Mouse (Mus musculus): ENCODE measurements around the gene Sun1.

Gene Sun1

DNA sequence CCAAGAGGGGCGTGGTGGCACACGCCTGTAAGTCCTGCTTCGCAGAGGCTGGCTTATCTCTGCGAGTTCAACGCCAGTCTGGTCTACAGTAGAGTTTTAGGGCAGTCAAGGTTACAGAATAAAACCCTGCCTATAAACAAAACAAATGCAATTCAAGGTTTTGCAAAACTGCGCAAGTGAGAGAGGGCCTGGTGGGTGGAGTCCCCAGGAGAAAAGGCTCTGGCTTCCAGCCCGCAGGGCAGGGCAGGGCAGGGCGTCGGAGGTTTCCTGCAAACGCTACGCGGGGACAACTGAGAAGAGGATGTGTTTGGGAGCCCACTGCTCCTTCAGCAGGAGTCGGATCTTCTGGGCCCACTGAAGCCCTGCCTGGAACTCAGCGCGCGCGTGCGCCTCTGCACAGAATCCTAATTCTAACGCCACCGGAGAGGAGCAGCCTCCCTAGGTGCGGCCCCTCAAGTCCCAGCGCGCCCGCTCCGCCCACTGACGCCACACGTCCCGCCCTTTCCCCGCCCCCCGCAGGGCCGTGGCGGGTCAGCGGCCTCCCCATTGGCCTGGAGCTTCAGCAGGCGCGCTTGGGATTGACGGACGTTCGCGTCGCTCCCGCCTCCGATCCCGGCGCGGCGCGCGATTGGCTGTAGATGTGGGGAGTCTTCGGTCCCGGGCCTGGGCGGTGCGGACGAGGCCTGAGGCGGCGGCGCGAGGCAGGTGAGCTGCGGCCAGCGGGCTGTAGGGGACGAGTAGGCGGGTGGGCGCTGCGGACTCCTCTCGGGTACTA lies at the start of gene Sun1:
Gene Sun1 (plus strand): TSS at position 643 of the 775 bp plus-strand sequence.
- peak; percentile 98 to 99 for DNase-seq (ENCODE audit: low spot score in 2 of 2)

DNA sequence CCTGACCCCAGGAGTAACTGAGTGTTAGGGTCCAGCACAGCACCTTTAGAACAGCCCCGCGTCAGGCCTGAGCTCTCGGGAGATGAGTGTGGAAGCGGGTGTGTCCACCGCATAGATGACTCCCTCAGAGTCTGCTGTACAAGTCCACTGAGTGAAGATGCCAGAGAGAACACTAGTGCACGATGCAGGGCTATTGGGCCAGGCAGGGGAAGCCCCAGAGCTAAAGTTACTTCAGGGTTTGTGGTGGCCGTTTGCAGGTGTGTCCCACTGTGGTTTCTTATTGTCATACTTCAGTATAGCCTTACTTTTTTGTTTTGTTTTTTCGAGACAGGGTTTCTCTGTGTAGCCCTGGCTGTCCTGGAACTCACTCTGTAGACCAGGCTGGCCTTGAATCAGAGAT lies 39.5 kb upstream of the Sun1 start:
- no peak for DNase-seq (ENCODE audit: low spot score in 2 of 2)

DNA sequence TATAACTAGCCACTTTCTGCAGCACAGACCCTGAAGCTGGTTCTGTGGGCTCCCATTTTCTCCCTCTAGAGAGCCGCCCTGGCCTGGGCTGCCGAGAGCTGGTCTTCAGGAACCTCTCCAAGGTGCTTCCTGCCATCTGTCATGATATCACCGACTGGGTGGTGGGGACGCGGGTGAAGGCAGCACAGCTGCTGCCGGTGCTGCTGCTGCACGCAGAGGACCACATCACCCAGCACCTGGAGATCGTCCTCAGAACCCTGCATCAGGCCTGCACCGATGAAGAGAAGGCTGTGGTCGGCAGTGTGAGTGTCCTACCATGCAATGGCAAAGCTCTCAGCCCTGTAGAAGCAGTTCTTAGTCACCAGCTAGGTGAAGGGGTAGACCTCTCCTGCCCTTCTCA lies 38.8 kb upstream of the Sun1 start:
- DNase-seq (ENCODE audit: low spot score in 2 of 2), result no peak

DNA sequence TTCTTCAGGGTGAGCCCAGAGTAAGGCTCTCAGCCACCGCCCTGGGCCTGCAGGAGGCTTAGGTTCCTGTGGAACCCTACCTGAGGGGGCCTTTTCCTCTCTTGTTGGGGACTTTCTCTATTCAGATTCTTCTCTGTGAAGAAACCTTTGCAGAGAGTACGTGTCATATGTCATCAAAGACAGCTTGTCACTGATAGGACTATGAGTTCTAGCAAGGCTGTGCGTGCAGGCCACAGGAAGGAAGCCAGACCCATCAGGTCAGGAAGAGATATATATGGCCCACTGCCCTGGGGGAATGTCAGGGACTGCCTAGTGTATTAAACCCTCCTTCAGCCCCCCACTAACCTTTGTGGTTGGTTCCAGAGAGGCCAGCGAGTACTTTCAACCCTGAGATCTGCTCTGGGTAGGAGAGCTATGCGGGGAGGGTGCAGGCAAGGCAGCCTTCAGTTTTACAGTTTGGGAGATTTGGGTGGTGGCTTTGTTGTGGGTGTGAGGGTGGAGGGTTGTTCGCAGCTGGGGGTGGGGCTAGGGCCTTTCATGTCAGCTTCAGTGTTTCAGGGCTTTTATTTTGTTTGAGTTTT lies 33.6 kb upstream of the Sun1 start:
- no peak for DNase-seq (ENCODE audit: low spot score in 2 of 2)

DNA sequence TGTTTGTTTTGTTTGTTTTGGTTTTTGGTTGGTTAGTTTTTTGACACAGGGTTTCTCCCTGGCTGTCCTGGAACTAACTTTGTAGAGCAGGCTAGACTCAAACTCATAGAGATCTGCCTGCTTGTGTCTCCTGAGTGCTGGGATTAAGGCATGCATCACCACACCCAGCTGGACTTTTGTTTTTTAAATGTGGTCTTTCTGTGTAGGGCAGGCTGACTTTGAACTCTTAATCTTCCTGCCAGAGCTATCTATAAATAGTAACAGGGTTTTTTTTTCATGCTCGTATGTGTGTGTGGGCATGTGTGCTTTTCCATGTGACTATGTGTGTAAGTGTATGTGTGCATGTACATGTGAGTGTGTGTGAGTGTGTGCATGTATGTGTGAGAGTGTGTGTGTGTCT lies 32.9 kb upstream of the Sun1 start:
- no peak for DNase-seq (ENCODE audit: low spot score in 2 of 2)

DNA sequence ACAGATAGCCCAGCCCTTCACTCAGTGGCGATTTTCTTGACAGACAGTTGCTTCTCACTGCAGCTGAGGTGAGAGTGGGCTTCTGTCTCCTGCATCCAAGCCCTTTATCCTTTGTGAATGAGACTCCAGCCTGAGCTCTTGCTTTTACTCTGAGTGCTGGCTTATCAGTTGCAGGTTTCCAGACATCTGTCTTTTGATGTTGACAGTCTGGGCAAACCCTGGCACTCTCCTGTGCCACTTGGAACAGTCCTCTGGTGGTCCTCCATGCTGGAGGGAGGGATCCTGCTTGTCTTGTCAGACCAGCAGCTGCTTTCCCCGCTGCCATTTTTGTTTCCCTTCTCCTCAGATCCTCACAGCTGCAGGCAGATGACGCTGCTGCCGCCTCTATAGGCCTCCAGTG lies 28.5 kb upstream of the Sun1 start:
- no peak for DNase-seq (ENCODE audit: low spot score in 2 of 2)

DNA sequence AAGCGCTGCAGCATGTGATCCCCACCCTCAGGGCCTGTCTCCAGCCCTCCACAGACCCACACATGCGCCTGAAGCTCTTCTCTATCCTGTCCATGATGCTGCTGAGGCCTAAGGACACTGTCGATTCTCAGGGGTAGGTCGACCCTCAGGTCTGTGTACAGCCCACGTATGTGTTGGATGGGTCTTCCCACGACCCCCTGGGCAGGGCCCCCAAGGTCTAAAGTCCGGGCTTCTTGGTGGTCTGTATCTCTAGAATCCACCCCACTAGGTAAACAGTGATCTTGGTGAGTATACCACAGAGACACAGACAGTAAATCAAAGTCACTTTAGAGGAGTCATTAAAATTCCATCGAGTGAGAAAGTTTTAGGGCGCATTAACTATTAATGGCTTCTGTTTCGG lies 26.3 kb upstream of the Sun1 start:
- no peak for DNase-seq (ENCODE audit: low spot score in 2 of 2)

DNA sequence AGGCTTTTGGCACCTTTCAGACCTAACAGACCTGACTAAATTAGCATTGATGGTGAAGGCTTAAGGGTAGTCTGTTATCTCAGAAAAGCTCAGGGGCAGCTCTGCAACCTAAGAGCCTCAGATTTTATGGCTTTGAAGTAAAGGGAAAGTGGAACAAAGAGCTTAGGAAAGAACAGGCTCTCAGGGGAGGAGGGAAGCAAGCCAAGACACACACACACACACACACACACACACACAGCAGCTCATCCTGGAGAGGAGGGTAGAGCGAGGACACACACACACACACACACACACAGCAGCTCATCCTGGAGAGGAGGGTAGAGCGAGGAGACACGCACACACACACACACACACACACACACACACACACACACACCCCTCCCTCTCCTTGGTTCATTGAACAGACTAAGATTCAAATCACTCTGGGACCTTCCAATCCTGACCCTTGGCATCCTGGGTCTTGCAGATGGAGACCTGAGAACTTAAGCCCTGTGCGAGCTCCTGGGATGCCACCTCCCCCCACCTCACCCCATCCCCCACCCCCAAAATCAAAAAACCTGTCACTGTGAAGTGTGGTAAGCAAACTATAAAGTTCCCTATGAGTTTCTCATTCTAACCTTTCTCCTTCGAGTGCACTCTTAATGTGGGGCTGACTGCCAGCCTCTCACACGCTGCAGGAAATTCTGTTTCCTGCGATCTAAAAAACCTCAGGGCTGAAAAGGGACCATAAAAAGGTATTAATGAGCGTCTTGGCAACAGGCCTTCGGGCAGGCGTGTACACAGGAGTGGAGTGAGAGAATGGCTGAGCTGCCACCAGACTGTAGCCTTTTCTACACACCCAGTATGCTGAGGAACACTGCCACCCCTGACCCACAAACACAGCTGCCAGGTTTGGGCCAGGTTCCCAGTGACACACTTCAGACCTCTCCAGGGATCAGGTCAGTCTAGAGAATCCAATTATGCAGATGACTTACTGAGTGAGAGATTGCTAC lies 25.6 kb upstream of the Sun1 start:
- DNase-seq (ENCODE audit: low spot score in 2 of 2), result no peak

DNA sequence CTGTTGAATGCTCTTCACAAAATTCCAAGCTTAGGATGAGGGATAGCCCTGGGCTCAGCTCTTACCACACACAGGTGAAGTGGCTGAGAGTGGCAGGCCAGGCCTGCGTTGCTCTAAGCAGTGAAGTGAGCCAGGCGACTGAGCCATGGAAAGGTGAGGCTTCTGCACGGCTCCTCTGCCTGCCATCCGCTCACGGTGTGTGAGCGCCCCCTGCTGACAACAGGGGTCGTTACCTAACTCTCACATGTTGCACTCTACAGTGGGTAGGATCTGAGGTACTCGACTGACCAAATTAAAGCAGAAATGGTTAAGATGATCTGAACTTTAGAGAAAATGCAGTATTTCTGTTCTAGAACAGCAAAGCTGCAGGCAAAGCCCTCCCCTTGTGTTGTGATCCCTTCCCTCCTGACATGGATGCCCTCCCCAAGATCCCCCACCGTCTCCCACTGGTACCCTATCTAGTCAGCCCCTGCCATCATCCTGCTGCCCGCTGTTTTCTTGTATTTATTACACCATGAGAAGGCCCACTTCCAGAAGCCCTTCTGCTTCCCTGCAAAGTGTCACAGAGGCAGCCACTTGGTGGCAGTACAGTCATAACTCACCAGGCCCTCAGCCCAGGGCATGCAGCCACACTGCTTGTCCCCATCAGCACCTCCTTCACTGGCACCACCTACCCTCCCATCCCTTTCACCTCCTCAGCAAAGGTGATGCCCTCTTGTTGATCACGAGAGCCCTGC lies 21.4 kb upstream of the Sun1 start:
- DNase-seq (ENCODE audit: low spot score in 2 of 2), result peak; percentile 56 to 83

DNA sequence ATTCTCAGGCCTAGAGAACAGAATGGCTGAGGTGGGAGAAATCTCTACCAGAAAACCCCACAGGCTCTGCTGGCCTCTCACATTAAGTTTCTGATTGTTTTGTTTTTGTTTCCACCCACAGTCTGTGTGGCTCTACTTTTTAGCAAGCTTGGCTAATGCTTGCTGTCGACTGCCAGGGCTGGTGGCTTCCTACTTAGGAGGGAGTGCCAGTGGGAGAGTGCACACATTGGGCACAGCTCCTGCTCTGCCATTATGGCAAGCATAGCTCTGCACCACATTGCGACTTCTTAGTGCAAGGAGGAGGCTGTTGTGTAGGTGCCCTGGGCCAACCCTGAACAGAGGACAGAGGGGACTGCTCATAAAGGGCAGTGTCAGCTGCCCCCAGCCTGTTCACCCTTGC lies 17.3 kb upstream of the Sun1 start:
- no peak for DNase-seq (ENCODE audit: low spot score in 2 of 2)

DNA sequence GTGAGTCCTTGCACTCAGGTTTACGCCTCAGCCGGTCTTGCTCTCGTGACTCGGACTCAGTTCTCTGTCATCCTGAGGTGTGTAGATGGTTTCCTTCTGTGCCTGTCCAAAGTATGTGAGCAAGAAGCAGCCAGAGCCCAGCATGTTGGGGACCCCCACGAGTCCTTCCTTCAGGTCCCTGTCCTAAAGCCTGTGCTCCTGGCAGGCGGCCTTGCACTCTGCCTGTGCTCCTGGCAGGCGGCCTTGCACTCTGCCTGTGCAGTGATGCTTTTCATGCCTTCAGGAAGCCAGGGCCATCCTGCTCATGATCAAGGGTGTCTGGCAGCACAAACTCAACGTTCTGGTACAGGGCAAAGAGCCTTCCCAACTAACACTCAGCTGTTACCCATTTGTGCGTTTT lies 16.8 kb upstream of the Sun1 start:
- DNase-seq (ENCODE audit: low spot score in 2 of 2), result no peak

DNA sequence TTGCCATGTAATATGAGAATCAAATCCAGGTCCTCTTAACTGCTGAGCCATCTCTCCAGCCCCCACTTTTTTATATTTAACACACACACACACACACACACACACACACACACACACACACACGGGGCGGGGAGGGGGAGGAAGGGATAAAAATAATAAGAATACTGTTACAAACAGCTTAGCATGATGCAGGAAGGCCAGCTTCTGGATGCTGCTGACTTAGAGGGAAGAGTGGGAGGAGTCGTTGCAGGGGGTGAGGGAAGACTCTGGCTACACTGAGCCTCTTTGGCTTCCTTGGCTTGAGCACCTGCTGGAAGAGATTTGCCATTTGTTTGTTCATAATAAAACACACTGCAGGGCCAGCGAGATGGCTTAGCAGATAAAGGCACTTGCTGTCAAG lies 15.5 kb upstream of the Sun1 start:
- DNase-seq (ENCODE audit: low spot score in 2 of 2), result no peak

DNA sequence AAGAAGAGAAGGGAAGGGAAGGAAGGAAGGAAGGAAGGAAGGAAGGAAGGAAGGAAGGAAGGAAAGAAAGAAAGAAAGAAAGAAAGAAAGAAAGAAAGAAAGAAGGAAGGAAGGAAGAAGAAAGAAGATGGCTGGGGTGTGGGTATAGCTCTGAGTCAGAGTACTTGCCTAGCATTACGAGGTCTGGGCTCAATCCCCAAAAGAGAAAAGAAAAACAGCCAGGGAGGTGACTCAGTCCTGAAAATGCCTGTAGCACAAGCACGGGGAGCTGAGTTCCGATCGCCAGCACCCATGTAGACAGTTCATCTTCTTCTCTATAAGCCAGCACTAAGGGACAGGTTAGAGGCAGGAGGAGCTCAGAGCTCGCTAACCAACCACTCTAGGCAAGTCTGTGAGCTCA lies 10.7 kb upstream of the Sun1 start:
- no peak for DNase-seq (ENCODE audit: low spot score in 2 of 2)

DNA sequence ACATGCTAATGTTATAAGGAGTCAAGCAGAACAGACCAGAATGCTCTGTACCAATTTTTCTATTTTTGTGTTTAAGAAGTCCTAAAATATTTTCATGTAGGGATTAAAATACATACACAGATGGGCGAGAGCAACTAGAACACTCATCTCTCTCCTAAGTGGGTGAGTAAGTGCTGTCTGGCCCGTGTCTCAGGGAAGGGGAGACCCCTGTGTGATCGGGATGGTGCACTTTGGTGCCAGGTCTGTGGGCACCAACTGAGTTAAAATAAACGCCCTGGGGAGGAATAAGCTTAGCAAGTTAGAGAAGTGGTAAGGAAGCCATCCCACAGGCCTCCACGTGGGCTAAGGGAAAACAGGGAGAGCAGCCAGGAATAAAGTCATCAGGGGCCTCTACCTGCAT lies 9.5 kb upstream of the Sun1 start:
- DNase-seq (ENCODE audit: low spot score in 2 of 2), result no peak

DNA sequence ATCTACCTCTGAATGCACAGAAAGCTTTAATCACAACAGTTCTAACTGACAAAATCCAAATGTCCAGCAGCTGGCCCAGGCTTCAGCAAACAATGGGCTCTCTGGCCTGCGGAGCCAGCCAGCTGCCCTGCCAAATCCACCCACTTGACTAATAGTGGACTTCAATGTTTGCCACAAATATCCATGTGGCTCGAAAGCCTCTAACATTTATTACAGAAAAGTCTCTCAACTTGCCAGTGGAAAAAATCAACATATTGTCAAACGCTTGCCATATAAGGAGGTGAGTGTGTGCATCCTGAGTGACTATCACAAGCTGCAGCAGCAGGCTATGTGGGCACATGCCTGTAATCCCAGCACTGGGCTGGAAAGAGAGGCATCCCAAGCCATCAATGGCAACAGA lies 1.7 kb upstream of the Sun1 start:
- no peak for DNase-seq (ENCODE audit: low spot score in 2 of 2)

DNA sequence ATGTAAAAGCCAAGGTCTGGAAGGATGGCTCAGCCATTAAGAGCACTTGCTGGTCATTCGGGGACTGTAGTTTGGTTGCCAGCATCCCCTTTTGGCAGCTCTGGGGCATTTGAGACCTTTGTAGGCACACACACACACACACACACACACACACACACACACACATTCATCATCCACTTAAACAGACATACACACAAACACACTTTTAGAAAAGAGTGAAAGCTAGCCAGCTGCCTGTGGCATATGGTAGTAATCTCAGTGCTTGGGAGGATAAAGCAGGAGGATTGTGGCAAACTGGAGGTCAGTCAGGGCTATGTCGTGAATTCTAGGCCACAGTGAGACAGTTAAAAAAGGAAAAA lies 822 bp upstream of the Sun1 start:
- no peak for DNase-seq (ENCODE audit: low spot score in 2 of 2)

DNA sequence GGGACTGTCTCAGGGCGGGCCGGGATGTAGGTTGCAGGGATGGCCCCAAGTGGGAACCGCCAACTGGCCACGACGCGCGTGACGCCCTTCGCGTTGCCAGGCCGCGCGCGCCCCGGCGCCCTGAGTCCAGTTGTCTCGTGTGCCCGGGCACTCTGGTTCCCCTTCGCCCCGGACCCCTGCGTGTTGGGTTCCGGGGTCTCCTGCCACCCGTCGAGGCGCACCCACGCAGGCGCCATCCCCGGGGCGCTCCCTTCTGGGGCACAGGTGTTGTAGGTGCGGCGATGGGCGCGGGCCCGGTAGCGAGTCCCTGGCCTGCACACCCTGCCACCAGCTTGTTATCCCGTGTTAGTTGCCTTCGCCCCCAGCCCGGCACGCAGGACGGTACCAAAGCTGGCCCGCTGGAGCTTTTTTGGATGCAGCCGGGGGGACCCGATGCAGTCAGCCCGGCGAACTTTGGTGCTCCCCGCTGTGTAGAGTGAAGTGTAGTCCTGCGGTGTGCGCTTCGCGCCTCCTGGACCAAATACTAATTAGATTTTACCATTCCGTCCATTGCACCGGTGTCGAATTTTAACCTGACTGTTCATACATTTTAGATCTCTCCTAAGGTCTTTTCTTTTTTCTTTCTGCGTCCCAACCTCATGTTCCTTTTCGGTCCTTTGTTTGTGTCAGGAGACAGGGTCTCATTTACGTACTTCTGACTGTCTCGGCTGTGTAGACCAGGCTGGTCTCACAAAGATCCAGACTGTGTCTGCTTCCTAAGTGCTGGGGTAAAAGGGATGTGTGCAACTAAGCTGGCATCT lies 533 bp downstream of the Sun1 start:
- DNase-seq (ENCODE audit: low spot score in 2 of 2), result no peak

DNA sequence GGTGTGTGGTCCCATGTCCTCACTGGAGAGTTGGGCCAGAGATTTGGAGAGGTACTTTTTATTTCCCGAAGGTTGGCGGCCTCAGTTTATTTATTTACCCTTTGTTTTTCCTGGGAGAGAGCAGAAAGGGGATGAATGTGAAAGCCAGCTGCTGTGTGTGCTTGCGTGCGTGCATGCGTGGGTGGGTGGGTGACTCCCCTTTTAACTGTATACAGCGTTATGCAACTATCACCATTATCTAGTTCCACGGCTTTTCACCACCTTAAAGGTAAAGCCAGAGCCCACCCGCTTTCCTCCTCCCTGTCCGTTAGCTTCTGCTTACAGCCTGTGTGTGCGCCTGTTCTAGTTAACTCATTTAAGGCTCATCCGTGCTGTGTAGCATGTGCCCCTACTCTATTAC lies 1.7 kb downstream of the Sun1 start:
- no peak for DNase-seq (ENCODE audit: low spot score in 2 of 2)

DNA sequence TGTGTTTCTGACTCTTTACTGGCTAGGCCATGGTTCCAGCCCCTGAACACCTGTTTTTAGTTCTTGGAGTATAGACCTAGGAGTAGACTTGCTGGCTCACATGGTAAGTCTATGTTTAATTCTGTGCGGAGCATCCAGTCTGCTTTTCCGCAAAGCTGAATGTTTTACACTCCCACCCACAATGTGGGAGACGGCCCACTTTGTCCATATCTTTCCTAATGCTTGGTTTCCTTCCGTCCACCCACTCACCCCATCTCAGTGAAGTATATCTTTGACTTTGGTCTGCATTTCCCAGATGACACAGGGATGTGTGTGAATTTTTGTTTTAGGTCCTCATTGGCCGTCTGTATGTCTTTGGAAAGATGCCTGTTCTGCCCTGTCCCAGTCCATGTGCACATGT lies 2.9 kb downstream of the Sun1 start:
- no peak for DNase-seq (ENCODE audit: low spot score in 2 of 2)

DNA sequence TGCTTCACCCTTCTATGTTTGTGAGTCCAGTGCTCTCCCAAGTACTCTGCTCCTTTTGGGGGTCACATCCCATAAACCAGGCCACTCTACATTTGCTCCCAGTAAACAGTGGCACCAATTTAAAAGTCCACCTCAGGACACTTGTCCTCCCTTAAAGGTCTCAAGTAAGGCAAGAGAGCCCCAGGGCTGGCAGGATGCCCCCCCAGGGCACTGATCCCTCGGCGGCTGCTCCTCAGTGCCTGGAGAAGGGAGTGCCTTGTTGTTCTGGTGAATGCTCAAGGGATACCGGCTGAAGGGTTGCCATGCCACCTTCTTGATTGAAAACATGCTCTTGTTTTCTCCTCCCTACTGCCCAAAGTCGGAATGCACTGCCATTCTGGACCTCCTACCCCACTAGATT lies 5.6 kb downstream of the Sun1 start:
- DNase-seq (ENCODE audit: low spot score in 2 of 2), result no peak

DNA sequence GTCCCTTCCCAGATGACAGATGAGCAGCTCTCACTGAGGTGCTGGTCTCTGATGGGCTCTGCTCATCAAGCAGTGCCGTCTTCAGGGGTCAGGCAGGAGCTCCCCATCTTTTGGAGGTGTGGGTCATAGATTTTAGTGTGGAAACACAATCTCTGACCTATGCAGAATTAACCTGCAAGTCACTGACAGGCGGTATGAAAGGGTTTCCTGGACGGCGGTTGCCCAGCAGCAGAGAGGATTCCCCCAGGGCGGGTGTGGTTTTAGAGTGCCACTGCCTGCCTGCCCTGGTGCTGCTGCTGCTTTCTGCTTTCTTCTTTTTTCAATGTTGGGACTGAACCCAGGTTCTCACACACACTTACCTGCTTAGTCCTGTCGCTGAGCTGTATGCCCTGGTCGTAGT lies 6.1 kb downstream of the Sun1 start:
- DNase-seq (ENCODE audit: low spot score in 2 of 2), result no peak

All from urinary bladder, postnatal 4 days (tissue).